Mouse (Mus musculus) left cerebral cortex, postnatal 14 days (tissue): ENCODE results near the gene Epb41l5. TPM values are rescaled to one million over a fixed set of nuclear protein-coding genes. Genes with fewer than 3 reads are reported as not detected.

ENCODE experiments used
- DNase-seq, 2 experiments: peaks; one replicate each; pipeline ENCODE4 v3.0.0; 2021 to 2022; ENCODE audit warnings: low spot score in 2 of 2, mixed read lengths in 1 of 2
- intact Hi-C: fragments of 180-260 bp; cut with DNase I; formaldehyde crosslinking; loops from one replicate; pipeline ENCODE4 v1.15.1; 2025
- total RNA-seq, 2 experiments: library from RNA; stranded (reverse); gene quantifications; 2 replicates each; pipeline ENCODE4 v1.2.3; 2021

Gene Epb41l5
- total RNA-seq, 2 experiments from 2014 or later: 6.8 to 7.4 TPM

GRCm38 (mm10) chr1:119540836-119541557, 107.8 kb downstream of the Epb41l5 start:
- DNase-seq: no peak
- intact Hi-C loops: no loop called here

DNA sequence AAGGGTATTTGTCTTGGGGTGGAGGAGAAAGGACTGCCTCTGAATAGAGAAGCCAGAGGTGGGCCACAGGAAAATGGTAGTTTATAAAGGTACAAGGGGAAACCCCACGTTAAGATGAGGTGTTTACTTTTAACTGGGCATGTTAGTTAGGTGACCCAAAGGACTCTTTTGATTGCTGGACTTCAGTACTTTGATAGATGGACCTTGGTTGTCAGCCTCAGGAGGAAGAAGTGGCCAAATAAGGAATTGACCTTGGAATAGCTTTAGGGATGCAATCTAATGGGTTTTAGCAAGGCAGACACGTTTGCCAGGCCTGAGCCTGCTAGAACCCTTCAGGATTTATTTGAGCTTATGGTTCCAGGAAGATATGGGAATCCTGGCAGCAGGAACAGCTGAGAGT, 109.5 kb downstream of the Epb41l5 start:
- intact Hi-C loops: no loop called here
- DNase-seq: no peak

DNA sequence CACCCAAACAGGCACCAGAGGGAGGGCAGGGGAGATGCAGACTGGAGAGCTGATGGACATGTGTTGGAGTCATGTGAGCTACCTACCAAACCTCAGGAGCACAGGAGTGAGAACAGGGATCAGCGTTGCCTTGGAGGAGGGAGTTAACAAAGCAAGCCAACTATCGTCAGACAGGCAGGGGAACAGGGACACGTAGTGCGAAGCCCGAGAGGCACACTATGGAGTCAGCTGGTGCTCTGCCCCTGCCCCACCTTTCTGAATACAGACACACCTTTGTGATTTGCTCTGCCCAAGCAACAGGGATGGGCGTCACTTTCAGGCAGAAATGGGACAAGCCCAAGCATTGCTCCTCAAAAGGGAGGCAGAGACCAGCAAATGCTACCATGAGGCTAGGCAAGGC, 111.1 kb downstream of the Epb41l5 start:
- intact Hi-C loops: no loop called here
- no peak for DNase-seq

DNA sequence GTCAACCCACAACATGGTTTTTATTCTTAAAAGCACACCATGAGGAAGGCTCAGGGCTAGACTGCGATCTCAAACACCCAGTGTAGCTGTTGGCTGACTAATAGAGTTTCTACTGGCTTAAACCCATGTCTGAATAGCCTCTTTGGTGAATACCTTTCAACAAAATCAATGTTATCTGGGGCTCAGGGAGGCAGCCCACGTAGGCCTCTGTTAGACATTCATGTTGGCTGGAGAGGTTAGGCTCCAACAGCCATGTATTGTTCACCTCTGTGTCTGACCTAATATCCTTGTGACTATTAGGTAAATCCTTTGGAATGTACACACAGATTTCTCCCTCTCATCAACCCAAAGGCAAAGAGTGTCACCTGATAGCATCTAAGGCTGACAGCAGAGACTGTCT, 112.7 kb downstream of the Epb41l5 start:
- DNase-seq: no peak
- intact Hi-C loops: no loop called here

- intact Hi-C loops: no loop called here
- DNase-seq: no peak
Observed at GRCm38 (mm10) chr1:119534341-119534740, 114.5 kb downstream of the Epb41l5 start.

DNA sequence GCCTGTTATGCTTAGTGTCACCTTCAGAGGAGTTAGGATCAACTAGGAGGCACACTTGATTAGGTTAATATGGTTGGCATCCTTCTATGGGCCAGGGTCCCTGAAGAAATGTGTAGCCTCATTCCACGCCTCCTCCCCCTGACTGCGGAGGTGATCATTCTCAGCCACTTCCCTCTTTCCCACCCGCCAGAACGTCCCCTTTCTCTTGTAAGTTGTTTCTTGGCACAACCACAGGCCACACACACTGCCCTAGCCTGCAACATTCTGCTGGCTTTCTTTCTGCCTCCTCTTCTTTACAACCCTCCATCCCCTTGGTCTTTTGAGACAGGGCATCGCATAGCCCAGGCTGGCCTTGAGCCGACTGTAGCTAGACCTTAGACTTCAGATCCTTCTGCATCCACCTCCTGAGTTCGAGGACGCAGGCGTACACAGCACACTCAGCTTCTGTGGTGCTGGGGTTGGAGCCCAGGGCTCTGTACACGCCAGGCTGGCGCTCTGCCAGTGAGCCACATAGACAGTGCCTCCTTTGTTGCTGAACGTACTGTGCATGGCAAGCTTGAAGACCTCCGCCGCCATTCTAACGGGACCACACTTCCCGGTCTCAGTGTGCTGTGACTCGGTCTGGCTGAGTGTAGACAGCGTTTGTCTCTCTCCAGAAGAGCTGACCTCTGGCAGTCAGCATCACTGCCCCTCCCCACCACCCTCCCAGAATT, 115.6 kb downstream of the Epb41l5 start:
- DNase-seq: peak; percentile 22 to 30
- intact Hi-C loops: no loop called here

GRCm38 (mm10) chr1:119532165-119532564, 116.6 kb downstream of the Epb41l5 start:
- DNase-seq: no peak

DNA sequence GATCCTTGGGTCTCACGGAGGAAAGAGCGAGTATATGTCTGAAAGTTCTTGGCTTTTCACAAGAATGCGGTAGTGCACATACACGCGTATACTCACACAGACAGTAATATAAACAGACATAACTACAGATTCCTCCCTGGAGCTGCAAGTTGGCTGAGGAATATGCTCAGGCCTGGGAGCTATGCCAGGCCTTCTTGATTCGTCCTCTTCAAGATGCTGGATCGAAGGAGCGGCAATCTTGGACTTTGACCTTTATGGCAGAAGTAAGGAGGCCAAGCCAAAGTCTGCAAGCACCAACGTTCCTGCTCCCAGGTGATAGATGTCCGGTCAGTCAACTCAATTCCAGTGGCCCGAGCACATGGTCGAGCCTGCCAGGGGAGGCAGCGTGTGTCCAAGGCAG, 117.9 kb downstream of the Epb41l5 start:
- no peak for DNase-seq
- intact Hi-C loops: no loop called here

More at GRCm38 (mm10) chr1:119532165-119532564, 116.6 kb downstream of the Epb41l5 start:
- intact Hi-C loops: no loop called here

- intact Hi-C loops: loop anchor here (5.0 to 10.0 kb wide), 2 partner anchors 69 to 441 kb away; no protein-coding TSS in a partner anchor
- DNase-seq: peak; percentile 78 to 82
Observed at GRCm38 (mm10) chr1:119525689-119526591, 122.9 kb downstream of the Epb41l5 start, which contains the start of gene Tmem185b. Gene Tmem185b, plus strand, starts transcription at chr1:119526160.

GRCm38 (mm10) chr1:119525004-119525444, 123.8 kb downstream of the Epb41l5 start:
- intact Hi-C loops: loop anchor here (5.0 to 10.0 kb wide), 2 partner anchors 68 to 440 kb away; no protein-coding TSS in a partner anchor
- peak in 1 of 2 experiments; percentile 32 for DNase-seq

DNA sequence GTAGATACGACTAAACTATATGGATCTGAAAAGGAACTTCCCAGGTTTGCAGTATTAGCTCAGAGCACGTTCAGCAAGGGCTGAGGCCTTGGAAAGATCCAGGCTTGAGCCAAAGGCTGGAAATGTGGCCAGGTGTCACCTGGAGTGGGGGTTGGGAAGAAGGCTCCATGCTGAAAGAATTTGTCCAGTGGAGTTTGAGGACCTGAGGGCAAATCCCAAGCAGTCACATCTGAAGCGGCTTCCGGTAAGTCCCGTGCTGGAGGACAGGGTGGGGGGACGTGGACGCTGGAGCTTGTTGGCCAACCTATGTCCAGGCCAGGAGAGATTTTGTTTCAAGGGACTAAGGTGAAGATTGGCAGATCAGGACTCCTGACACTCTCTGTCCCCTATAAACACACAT, 125.0 kb downstream of the Epb41l5 start:
- intact Hi-C loops: loop anchor here (10.0 kb wide), 1 partner anchor 439 kb away; no protein-coding TSS in a partner anchor
- DNase-seq: no peak

DNA sequence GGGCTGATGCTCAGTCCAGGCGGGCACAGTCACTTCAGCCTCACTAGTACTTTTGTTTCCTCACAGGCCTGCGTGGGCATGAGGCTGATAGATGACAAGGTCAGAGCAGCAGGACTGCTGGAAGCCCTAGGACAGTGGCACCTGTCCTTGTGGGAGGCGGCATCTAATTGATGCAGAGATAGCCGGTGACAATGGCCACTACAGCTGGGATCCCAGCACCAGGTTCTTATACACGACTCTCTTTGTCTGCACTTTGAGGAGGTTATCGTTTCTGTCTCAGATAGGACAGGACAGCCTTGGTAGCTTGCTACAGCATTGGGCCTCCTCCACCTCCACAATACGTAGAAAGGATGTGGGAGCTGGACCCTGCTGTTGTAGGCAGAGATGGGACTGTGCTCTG, 125.4 kb downstream of the Epb41l5 start:
- intact Hi-C loops: loop anchor here (10.0 kb wide), 1 partner anchor 439 kb away; no protein-coding TSS in a partner anchor
- DNase-seq: no peak

DNA sequence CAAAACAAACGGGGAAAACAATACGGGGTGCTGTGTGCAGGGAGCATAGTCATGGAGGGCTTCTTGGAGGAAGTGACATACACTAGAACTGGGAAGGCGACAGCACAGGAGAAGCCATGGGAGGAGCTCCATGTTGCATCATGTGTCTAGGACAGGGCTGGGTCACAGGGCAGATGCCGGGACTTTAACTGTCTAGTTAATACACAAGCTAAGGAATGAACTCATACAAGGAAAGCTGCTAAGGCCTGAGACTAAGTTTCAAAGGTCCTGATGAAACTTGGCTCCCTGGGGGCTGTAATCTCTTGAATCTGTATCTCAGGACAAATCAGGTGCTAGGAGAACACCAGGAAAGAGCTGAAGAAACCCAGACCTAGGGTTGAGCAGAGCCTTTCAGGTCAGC, 126.1 kb downstream of the Epb41l5 start:
- intact Hi-C loops: loop anchor here (10.0 kb wide), 1 partner anchor 438 kb away; no protein-coding TSS in a partner anchor
- no peak for DNase-seq

- no peak for DNase-seq
- intact Hi-C loops: loop anchor here (10.0 kb wide), 1 partner anchor 437 kb away; no protein-coding TSS in a partner anchor
Observed at GRCm38 (mm10) chr1:119521681-119522080, 127.1 kb downstream of the Epb41l5 start.

DNA sequence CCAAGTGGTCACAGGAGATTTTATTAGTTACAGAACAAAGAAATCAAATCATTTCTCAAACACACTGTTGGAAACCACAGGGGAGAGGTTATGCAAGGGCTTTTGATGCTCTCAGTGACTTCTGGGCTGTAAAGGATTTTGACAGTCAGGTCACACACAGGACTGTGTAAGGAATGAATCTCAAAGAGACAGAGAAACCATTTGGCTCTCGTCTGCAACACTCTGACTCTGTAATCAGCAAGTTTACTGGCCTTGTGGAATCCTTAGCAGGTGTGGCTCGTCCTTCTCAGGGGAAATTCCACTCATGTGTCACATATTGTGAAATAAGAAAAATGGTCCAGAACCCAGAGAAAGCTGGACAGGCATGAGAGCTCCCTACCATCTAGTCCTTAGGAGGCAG, 127.8 kb downstream of the Epb41l5 start:
- intact Hi-C loops: loop anchor here (10.0 kb wide), 1 partner anchor 436 kb away; no protein-coding TSS in a partner anchor
- DNase-seq: no peak

GRCm38 (mm10) chr1:119519286-119519685, 129.5 kb downstream of the Epb41l5 start:
- intact Hi-C loops: no loop called here
- no peak for DNase-seq

GRCm38 (mm10) chr1:119518786-119519185, 130.0 kb downstream of the Epb41l5 start:
- no peak for DNase-seq
- intact Hi-C loops: no loop called here

DNA sequence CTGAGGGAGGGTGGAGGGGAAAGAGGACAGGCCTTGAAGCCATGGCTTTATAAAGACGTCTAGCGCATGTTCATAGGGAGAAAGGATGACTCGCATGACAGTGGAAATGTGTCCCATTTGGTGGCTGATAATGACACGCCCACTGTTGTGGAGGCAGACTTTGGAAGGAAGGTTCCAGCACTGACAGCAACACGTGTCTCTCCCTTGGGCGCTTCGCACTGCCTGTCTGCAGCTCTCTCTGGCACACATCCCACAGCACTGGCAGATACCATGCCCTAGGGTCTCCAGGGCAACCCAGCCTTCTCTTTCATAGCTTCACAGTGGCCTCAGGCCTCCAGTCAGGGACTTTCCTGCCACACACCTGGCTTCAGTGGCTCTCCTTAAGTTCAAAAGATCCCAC, 130.7 kb downstream of the Epb41l5 start:
- intact Hi-C loops: no loop called here
- DNase-seq: no peak

DNA sequence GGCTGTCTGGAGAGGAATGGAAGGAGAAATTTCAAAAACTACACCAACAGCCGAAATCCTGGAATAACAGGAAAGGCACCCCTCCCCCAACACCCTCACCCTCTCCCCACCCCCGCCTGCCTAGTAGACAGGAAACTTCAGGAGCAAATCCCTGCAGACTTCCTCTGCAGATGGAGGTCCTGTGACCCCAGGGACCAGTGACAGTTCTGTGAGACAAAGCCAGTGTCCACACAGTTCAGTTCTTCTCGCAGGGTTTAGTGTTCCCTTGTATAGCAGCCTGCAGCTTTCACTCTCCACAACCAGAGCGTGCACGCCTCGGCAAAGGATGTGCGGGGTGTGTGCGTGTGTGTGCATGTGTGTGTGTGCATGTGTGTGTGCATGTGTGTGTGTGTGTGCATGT, 137.9 kb downstream of the Epb41l5 start:
- intact Hi-C loops: no loop called here
- no peak for DNase-seq
